Mouse (Mus musculus) left cerebral cortex, adult 2 months (tissue): ENCODE measurements around the gene Hist2h2ab. TPM values are rescaled to one million over a fixed set of nuclear protein-coding genes. Genes with fewer than 3 reads are reported as not detected.
A peak's percentile ranks its signal among the peaks of the same experiment; 100 is the strongest.
"Not testable (repeated sequence)": the region's sequence is repeated elsewhere in the genome, so short reads cannot be mapped to it uniquely, and the experiment has no call there.

ENCODE experiments used
- DNase-seq, 2 experiments: peaks; one replicate each; pipeline ENCODE4 v3.0.0; 2021 to 2022; ENCODE audit warnings: low spot score in 2 of 2, mixed read lengths in 1 of 2; ENCODE audit errors: extremely low spot score in 1 of 2
- H3K27ac ChIP-seq: fragments of 200-600 bp; 2 replicates; pipeline ENCODE4 v1.8.1; 2022
- H3K4me3 ChIP-seq: fragments of 200-600 bp; 2 replicates; pipeline ENCODE4 v1.8.1; 2022
- CTCF ChIP-seq: fragments of 200-600 bp; IDR thresholded peaks from 2 replicates; pipeline ENCODE4 v1.8.1; 2022; ENCODE audit warnings: antibody characterized with exemption, mild to moderate bottlenecking, moderate library complexity
- intact Hi-C: fragments of 180-260 bp; cut with DNase I; formaldehyde crosslinking; loops from one replicate; pipeline ENCODE4 v1.15.1; 2025
- microRNA-seq, 2 experiments: library from miRNA; unstranded; fragments of <30 nt; microRNA quantifications; one replicate each; pipeline ENCODE4 v1.2.0; 2021
- total RNA-seq, 2 experiments: library from RNA; stranded (reverse); gene quantifications; 2 replicates each; pipeline ENCODE4 v1.2.3; 2021

The Hist2h2ab gene
- total RNA-seq, 2 experiments from 2014 or later: 10.4 to 10.8 TPM

GRCm38 (mm10) chr3:96267541-96267940 lies 47.9 kb downstream of the Hist2h2ab start:
- H3K27ac ChIP-seq: peak overlapping the region; percentile 89
- H3K4me3 ChIP-seq: peak overlapping the region; percentile 53; the same call in 1 of the 2 replicates
- intact Hi-C loops: no loop called here
- TF ChIP-seq CTCF: no peak
- no peak for DNase-seq

DNA sequence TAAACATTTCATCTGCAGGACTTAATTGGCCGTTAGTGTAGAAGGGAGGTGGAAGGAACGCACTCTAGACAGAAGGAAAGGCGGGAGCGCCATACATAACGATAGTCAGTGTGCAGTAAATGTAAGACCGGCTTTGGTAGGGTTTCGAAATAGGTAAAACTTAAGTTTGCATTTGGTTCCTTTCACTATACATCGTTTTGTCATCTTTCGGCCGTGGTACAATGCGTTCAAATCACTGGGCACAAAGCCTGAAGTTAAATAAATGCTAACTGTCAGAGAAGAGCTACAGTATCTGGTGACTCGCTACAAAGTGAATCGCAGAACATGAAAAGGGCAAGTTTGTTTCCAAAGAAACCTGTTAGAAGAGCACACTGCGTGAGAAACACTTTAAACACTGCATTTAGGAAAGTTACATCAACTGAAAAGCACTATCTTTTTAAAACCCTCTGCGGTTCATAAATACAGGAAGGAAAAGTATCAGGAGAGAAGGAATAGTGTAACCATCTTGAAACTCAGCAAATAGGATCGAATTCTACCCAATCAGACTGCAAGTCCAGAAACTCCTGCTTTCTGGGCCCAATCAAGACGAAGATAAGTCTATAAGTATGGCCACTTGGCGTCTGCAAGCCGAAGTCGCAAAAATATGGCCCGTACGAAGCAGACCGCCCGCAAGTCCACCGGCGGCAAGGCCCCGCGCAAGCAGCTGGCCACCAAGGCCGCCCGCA lies 48.5 kb downstream of the Hist2h2ab start, which contains the start of gene Hist2h3b:
TSS of gene Hist2h3b (plus strand) at position 604 of the 725 bp plus-strand sequence.
- intact Hi-C loops: no loop called here
- TF ChIP-seq CTCF: no peak
- peak; percentile 82 to 83 for DNase-seq
- Histone ChIP-seq H3K4me3 (peak within 1 kb of the TSS; percentile 54), H3K27ac (peak within 1 kb of the TSS; percentile 93)

- peak in 1 of 2 experiments; percentile 21 for DNase-seq
- peak overlapping the region; percentile 93 for H3K27ac ChIP-seq
- intact Hi-C loops: not testable (repeated sequence)
These were observed 49.2 kb downstream of the Hist2h2ab start for GRCm38 (mm10) chr3:96268776-96269378.

More at GRCm38 (mm10) chr3:96268776-96269378, 49.2 kb downstream of the Hist2h2ab start:
- H3K4me3 ChIP-seq: peak overlapping the region; percentile 53

Small RNA genes lying within 50 kb of the gene (microRNA-seq; reads per million reads assigned to microRNA genes)
- gene Gm44492 (0 reads per million in 2 experiments), gene Gm47311 (0 reads per million in 2 experiments), gene Gm47313 (0 reads per million in 2 experiments)

Other genes with a start within 250 kb of the Hist2h2ab start
- gene Plekho1, start 223.9 kb upstream of the Hist2h2ab start, total RNA-seq: 10 to 100 TPM; 73.5 to 86.9 TPM
- 10 to 100 TPM; 38.3 to 45.9 TPM for gene Vps45, start 161.4 kb upstream of the Hist2h2ab start, total RNA-seq
- 10 to 100 TPM; 33.3 to 33.4 TPM for gene Otud7b, start 115.3 kb upstream of the Hist2h2ab start, total RNA-seq
- 1 to 10 TPM; 7.3 to 8.1 TPM for gene Mtmr11, start 57.9 kb upstream of the Hist2h2ab start, total RNA-seq
- 10 to 100 TPM; 44.0 to 45.5 TPM for gene Sf3b4, start 47.5 kb upstream of the Hist2h2ab start, total RNA-seq
- 100 to 1,000 TPM; 408 TPM for gene Sv2a, start 38.7 kb upstream of the Hist2h2ab start, total RNA-seq
- 10 to 100 TPM; 14.8 to 15.1 TPM for gene Bola1, start 156 bp upstream of the Hist2h2ab start, total RNA-seq
- 10 to 100 TPM; 20.6 to 30.5 TPM for gene Hist2h2ac, start 1.0 kb downstream of the Hist2h2ab start, total RNA-seq
- 1 to 10 TPM; 5.4 to 5.6 TPM for gene Hist2h2be, start 1.3 kb downstream of the Hist2h2ab start, total RNA-seq
- gene Hist2h3c2, start 19.3 kb downstream of the Hist2h2ab start, total RNA-seq: 1 to 10 TPM; 5.7 to 6.8 TPM
- gene Hist2h2aa2, start 20.4 kb downstream of the Hist2h2ab start, total RNA-seq: 100 to 1,000 TPM; 156 to 184 TPM
- 10 to 100 TPM in 1 of 2 experiments, not detected in 1; 19.2 TPM for gene Hist2h2aa1, start 25.6 kb downstream of the Hist2h2ab start, total RNA-seq
- not detected for gene Hist2h3c1, start 26.8 kb downstream of the Hist2h2ab start, total RNA-seq
- 10 to 100 TPM; 26.8 to 31.9 TPM for gene Hist2h4, start 43.4 kb downstream of the Hist2h2ab start, total RNA-seq
- 10 to 100 TPM; 32.7 to 45.5 TPM for gene Hist2h3b, start 48.8 kb downstream of the Hist2h2ab start, total RNA-seq
- 100 to 1,000 TPM; 136 to 154 TPM for gene Hist2h2bb, start 49.9 kb downstream of the Hist2h2ab start, total RNA-seq
- gene Fcgr1, start 74.1 kb downstream of the Hist2h2ab start, total RNA-seq: 1 to 10 TPM; 2.0 to 2.7 TPM
- gene BC107364, start 232.4 kb downstream of the Hist2h2ab start, total RNA-seq: not detected